Comparison of ENCODE assay signal across 18 mouse cellular contexts in genomic region chr6:50718631-50719030, GRCm38 (mm10).
"Had no signal": no experiment of that assay in that cellular context is flagged by ENCODE, and none has a peak within 500 bp of the region (broad histone marks: within the 10 kb centered on the region; RNA-seq: fewer than 3 reads in every experiment).

No protein-coding gene starts in this region.

- H3K4me3 ChIP-seq: limb, embryonic 13.5 days; liver, embryonic 13.5 days; myocyte; neural tube, embryonic 13.5 days; stomach, embryonic 15.5 days had no signal

- H3K4me2 ChIP-seq: limb, embryonic 13.5 days; liver, embryonic 13.5 days; midbrain, embryonic 11.5 days; neural tube, embryonic 13.5 days; stomach, embryonic 15.5 days had no signal

- DNase-seq: kidney, adult 9 months; kidney, postnatal 14 days; kidney, postnatal 4 days; left cerebral cortex, postnatal 4 days; liver, embryonic 13.5 days; lung, adult 2 months; lung, postnatal 14 days; lung, postnatal 4 days; midbrain, embryonic 14.5 days; retina, postnatal 1 day; right cerebral cortex, postnatal 25 days; spleen, adult 18-20 months; thymus, postnatal 25 days had no signal

- H3K27ac ChIP-seq: limb, embryonic 13.5 days; liver, embryonic 13.5 days; neural tube, embryonic 13.5 days; stomach, embryonic 15.5 days had no signal

- H3K27me3 ChIP-seq: liver, embryonic 13.5 days; neural tube, embryonic 13.5 days; stomach, embryonic 15.5 days had no signal

- H3K36me3 ChIP-seq: limb, embryonic 13.5 days; liver, embryonic 13.5 days; neural tube, embryonic 13.5 days; stomach, embryonic 15.5 days had no signal

- H3K9ac ChIP-seq: limb, embryonic 13.5 days; liver, embryonic 13.5 days; neural tube, embryonic 13.5 days; stomach, embryonic 15.5 days had no signal

- H3K9me3 ChIP-seq: limb, embryonic 13.5 days; liver, embryonic 13.5 days; neural tube, embryonic 13.5 days; stomach, embryonic 15.5 days had no signal

- H3K4me1 ChIP-seq: liver, embryonic 13.5 days; stomach, embryonic 15.5 days had no signal
